21 mouse cellular contexts compared by ENCODE assay signal in the genomic region with DNA sequence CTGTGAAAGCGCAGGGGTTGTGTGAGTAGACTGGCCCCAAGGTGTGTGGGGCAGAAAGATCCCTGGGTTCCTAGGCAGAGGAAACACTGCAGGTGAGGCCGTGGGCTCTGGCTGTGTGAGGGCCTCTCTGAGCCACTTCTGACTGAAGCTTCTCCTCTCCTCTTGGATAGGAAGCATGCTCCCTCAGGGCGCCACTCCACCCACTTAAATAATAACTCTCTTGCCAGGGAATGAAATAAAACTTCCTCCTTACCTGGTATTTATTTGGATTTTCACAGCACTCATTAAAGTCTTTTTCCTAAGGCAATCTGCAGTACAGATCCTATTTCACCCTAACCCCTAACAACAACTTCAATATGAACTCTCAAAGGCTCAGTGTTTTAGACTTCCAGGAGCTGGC.
"Had no signal": no experiment of that assay in that cellular context is flagged by ENCODE, and none has a peak within 500 bp of the region (broad histone marks: within the 10 kb centered on the region; RNA-seq: fewer than 3 reads in every experiment).

No protein-coding gene starts in this region.

- DNase-seq: kidney, adult 2 months; kidney, postnatal 25 days; layer of hippocampus, adult 9-11 months; liver; lung, adult 18-20 months; retina, postnatal 1 day; right cerebral cortex, postnatal 25 days; spleen, adult 18-20 months; thymus, adult 2 months; thymus, postnatal 14 days; thymus, postnatal 4 days had no signal

- H3K9me3 ChIP-seq: liver, embryonic 12.5 days; liver, embryonic 15.5 days; lung, embryonic 15.5 days; midbrain, embryonic 12.5 days; midbrain, embryonic 15.5 days; neural tube, embryonic 13.5 days had no signal

- H3K4me1 ChIP-seq: liver, embryonic 12.5 days; liver, embryonic 15.5 days; lung, embryonic 15.5 days; midbrain, embryonic 12.5 days; midbrain, embryonic 15.5 days; neural tube, embryonic 13.5 days had no signal

- H3K4me2 ChIP-seq: liver, embryonic 12.5 days; liver, embryonic 15.5 days; lung, embryonic 15.5 days; midbrain, embryonic 12.5 days; midbrain, embryonic 15.5 days; neural tube, embryonic 13.5 days had no signal

- ATAC-seq: intestine, postnatal 0 days; liver, embryonic 12.5 days; midbrain, embryonic 15.5 days had no signal

- H3K4me3 ChIP-seq: layer of hippocampus, adult 2 months; liver, embryonic 12.5 days; liver, embryonic 15.5 days; lung, embryonic 15.5 days; midbrain, embryonic 12.5 days; midbrain, embryonic 15.5 days; myocyte; neural tube, embryonic 13.5 days had no signal

- H3K9ac ChIP-seq: liver, embryonic 12.5 days; liver, embryonic 15.5 days; lung, embryonic 15.5 days; midbrain, embryonic 12.5 days; midbrain, embryonic 15.5 days; neural tube, embryonic 13.5 days had no signal

- H3K27ac ChIP-seq: kidney, postnatal 0 days; layer of hippocampus, adult 2 months; liver, embryonic 12.5 days; liver, embryonic 15.5 days; lung, embryonic 15.5 days; midbrain, embryonic 12.5 days; midbrain, embryonic 15.5 days; neural tube, embryonic 13.5 days had no signal

- H3K36me3 ChIP-seq: liver, embryonic 12.5 days; liver, embryonic 15.5 days; lung, embryonic 15.5 days; midbrain, embryonic 12.5 days; midbrain, embryonic 15.5 days; neural tube, embryonic 13.5 days had no signal

- H3K27me3 ChIP-seq: liver, embryonic 12.5 days; liver, embryonic 15.5 days; lung, embryonic 15.5 days; midbrain, embryonic 12.5 days; midbrain, embryonic 15.5 days; neural tube, embryonic 13.5 days had no signal
